Mouse (Mus musculus): ENCODE data around the gene Braf. TPM values are rescaled to one million over a fixed set of nuclear protein-coding genes. Genes with fewer than 3 reads are reported as not detected.

The Braf gene
- polyA plus RNA-seq (2012), result 2.0 and 2.1 TPM in 2 replicates

DNA sequence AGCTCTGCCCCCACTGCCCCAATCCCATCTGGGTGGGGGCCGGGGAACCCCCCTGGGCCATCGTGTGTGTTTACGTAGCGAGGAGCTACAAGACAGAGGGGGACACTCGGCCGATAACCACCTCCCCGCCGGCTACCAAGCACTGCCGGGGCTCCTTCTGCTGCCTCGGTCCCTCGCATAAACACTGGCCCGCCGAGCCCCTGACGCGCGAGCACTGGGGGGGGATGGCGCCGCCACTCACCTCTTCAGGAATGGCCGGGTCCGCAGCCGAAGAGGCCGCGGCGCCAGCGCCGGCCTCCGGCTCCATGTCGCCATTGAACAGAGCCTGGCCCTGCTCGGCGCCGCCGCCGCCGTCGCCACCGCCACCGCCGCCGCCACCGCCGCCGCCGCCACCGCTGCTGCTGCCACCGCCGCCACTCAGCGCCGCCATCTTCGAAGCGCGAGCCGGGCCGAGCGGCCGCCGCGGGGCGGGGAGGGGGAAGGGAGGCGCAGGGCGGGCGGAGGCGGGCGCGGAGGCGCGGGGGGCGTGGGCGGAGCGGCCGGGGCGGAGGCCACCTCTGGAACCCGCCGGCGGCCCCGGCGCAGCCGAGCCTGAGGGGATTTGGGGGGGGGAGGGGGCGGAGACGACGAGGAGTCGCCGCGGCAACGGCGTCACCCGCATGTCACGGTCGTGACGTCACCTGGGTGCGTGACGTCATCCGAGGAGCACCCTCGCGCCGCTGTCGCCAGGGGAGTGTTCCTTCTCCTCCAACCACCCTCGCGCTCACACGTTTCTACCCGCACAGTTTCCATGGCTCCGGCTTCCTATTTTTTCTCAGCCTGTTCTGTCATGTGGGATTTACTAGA lies at the start of gene Braf:
Braf (minus strand) TSS at position 598 of the 846 bp plus-strand sequence.

DNA sequence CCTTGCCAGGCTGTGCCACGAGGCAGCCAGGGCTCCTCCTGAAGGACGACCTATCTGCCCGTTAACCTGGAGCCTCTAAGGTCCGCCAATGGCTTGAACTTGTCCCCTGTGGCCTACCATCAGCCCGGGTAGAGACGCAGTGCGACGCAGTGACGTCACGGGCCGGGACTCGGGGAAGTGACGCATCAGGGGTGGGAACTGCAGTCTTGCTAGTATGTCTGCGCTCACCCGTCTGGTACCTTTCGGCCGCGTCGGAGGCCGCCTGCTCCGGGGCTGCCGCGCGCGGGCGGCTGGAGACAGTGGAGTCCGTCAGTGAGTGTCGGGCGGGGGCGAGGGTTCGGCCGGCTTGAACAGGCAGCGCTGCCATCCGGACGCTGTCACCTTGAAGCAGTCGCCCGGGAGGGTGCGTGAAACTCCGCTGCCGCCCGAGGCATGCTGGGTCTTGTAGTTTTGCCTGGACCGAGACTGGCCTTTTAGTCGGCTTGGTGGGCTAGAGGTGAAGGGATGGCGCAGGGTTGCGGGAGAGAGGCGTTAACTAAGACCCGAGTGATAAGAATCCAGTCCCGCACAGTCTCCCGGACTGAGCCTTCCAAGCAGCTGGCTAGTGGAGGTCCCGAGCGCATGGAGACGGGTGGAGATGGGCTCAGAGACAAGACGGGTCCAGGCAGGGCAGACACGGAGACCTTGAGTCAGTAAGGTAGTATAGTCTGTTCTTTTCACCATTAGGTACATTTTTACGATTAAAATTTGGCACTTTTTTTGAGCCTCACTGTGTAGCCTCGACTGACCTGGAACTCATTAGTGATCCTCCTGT lies 132.7 kb downstream of the Braf start, which contains the start of gene Ndufb2:
Ndufb2 (plus strand) TSS at position 174 of the 814 bp plus-strand sequence.

DNA sequence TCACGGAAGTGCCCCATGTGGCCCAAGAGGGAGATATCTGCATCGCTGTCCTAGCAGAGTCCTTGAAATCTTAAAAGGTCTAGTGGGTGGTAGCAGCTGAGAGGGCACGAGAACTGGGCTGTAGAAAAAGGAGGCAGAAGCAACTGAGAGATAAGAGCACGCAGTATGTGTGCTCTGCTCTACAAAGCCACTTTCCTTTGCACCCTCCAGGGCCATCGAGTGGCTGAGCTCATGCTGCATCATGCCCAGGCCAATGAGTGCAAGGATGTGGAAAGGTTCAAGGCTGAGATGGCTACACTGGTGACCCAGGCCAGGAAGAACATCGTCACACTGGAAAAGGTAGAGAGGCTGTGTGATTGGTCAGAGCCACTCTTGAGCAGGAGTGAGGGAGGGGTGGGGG lies 139.7 kb downstream of the Braf start, which contains the start of gene Gm42420:
Gm42420 (plus strand) TSS at position 237 of the 400 bp plus-strand sequence.

DNA sequence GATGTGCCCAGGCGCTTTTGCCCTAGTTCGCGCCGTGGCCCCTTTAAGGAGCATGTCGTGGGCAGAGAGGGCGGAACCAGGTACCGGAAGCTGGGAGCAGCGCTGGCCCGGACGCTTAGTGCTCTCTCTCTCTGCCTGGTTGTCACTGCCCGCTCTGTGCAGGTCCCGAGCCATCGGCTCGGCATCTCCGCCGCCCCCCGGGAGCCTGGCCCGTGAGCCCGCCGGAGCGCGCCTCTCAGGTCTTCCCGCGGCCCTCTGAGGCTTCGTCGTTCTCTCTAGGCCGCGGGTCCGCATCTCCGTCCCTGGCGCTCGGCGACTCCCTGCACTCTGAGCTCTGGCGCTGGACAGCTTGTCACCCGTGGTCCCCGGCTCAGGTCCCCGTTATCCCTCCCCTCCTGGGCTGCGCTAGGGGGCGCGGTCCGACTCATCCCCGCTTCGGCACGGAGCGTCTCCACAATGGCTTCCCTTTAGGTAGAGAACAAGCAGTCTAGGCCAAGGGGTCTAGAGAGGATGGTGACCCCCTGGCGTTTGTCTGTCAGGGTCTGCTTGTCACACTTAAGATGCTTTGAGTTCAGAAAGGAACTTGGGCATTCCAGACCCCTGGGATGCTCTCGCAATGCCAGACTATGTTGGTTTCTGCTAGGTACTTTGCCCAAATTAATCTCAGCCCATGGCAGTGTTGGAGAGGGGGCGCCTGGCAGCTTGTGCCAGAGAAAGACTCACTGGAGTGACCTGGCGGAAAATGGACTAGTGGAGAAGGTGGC lies 151.3 kb downstream of the Braf start, which contains the start of gene Adck2:
Adck2 (plus strand) TSS at position 83 of the 764 bp plus-strand sequence.

DNA sequence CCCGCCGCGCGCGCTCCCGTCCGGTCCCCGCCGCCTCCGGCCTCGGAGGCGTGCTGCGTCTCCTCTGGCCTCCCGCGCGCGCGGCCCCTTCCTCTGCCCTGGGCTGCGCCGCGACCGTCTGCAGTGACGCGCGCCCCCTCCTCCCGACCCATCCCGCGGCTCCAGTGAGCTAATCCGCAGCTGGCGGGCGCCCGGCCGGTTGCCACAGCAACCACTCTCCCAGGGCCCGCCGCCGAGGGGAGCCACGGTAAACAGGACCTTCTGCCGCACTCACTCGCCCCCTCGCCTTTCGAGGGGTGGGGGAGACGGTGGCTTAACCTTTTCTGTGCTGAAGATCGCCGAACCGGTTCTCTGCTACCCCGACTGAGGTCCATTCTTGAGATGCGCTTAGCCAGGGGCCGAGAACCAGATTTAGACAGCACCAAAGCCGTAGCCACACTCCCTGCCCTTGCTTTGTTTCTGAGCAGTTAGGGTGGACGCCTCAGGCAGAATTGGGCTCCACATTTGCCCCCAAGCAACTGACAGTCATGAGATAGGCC lies 167.5 kb downstream of the Braf start, which contains the start of gene Dennd2a:
Dennd2a (minus strand) TSS at position 145 of the 539 bp plus-strand sequence.

Other genes starting within 250 kb of the Braf start
- gene Dennd2a, start 167.6 kb downstream of the Braf start, polyA plus RNA-seq (2012), result 0.76 and 0.85 TPM in 2 replicates
- gene Adck2, start 151.6 kb downstream of the Braf start, polyA plus RNA-seq (2012), result 11.1 and 12.9 TPM in 2 replicates
- not detected in 2 replicates for gene Gm42420, start 139.7 kb downstream of the Braf start, polyA plus RNA-seq (2012)
- gene Ndufb2, start 132.9 kb downstream of the Braf start, polyA plus RNA-seq (2012), result 185 and 234 TPM in 2 replicates
- gene Mrps33, start 85.5 kb upstream of the Braf start, polyA plus RNA-seq (2012), result 6.9 and 9.6 TPM in 2 replicates
- gene Tmem178b, start 147.8 kb upstream of the Braf start, polyA plus RNA-seq (2012), result not detected in 2 replicates